Mouse (Mus musculus) fat pad, adult 2 months (tissue): Measurements from ENCODE around the gene Fam163b.

Experiments
- DNase-seq: peaks from one replicate; pipeline ENCODE4 v3.0.0-alpha.2; 2011; ENCODE audit warnings: low read depth, low spot score; ENCODE audit errors: extremely low read depth

The Fam163b gene

DNA sequence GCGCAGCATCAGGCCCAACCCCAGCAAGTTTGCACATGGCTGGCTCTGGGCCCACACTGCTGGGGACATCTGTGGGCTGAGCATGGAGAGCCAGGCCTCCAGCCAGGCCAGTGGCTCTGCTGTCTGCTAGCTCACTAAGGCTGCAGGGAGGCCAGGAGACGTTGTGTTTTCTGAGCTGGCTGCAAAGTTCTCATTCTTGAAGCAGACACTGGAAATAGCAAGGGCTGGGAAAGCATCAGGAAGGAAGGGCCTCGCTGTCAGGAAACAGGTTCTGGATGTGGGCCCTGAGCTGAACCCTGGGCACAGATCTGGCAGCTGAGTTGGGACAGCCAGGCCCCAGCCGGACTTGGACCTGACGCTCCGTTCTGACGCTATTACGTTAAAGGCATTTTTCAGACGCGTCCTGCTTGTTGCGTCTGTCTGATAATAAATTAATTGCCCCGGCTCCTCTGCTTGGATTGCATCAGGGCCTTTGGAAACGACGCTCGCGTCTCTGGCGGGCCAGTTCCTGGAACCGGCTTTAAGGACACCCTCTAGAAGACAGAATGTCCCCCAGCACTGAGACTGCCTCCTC is 54.1 kb downstream of the Fam163b start:
- no peak for DNase-seq

DNA sequence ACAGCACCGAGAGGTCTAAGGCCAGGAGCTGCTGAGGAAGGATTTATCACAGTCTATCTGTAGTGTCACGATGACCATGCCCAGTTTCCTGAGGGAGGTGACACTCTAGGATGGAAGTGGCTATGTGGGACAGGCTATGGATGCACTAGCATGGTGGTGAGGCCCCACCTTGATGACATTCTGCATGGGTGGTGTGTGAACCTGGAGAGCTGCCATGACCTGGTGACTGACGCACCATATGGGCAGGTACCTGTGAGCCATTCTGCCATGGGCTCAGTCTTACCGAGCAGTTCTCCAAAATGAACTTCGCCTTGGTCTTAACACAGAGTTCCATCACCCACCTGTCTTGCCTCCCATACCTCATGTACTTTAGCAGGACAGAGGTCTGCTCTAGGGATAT is 54.7 kb downstream of the Fam163b start:
- no peak for DNase-seq

DNA sequence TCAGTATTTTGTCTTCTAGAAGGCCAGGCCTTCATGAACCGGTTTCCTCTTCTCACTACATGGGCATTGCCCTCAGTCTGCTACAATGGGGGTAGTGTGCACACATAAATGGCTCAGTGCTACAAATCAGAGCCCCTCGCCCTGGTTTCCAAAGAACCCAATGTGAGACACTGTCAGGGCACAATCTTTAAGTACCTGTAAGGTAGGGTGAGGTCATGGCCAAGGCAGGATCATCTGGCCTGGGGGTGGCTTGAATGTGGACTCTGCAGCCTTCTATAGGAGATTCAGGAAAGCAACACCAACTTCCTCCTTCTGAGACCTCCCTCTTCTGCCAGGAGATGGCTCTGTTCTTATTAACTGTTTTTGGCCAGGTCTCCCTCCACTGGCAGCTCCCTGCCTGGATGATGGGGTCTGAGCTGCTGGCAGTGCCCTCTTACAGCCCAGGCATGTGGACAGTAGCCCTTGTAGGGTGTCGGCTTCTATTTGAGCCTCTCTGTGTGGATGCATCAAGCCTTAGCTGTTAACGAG is 55.7 kb downstream of the Fam163b start:
- DNase-seq, result no peak

DNA sequence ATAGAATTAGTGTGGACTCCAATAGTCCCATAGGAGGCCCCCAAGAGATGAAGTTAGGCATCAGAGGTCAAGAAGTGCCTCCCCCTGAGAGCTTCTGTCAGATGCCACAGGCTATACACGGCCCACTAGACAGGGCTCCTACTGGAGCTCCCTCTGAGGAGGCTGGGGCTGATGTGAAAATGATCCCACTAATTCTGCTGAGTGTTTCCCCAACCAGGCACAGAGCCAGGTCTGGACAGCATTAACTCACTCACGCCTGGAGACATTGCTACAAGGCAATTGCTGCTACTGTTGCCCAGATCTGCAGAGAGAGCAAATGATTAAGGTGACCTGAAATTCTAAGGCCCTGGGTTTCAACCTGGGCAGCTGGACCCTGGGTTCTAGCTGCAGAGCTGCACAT is 56.5 kb downstream of the Fam163b start:
- DNase-seq, result no peak

DNA sequence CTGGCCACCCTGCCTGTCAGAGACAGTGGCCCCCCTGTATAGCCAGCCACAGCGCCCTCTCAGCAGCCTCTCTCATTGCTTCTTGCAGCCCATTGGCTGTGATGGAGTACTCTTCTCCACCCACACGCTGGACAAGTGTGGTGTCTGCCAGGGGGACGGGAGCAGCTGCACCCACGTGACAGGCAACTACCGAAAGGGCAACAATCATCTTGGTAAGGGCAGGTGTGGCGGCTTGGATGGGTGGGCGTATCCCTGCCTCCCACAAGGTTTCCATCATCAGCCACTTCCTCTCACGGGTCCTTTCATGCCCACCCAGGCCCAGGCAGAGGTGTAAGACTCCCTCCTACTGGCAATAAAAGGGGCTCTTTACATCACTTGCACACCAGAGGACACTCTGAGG is 57.3 kb downstream of the Fam163b start:
- no peak for DNase-seq

DNA sequence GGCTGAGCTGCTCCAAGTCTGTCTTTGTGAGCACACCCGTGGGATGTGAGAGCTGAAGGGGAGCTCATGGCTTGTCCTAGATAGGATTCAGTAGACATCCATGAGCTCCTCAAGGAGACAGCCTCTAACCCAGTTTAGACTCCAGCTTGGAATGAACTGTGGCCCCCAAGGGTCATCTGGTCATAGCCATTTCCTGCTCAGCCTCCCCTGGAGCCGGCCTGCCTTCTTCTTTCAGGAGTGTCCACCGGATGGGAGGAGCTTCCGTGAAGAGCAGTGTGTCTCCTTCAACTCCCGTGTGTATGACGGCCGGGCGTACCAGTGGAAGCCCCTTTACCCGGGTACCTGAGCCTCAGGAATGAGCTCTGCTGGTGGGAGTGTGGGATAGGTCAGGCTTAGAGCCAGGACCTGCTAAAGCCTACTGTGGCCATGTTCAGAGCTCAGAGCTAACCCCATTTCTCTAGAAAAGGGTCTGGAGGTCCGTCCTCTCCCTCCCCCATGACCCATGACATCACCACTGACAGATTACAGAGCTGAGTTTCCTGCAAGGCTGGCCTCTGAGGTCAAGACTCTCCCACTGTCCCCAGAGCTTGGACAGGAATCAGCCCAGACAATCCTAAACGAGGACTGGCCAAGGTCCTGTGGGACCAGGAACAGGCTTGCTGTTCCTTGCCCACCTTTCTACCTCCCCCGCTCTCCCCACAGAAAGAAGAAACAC is 58.4 kb downstream of the Fam163b start:
- DNase-seq, result no peak

DNA sequence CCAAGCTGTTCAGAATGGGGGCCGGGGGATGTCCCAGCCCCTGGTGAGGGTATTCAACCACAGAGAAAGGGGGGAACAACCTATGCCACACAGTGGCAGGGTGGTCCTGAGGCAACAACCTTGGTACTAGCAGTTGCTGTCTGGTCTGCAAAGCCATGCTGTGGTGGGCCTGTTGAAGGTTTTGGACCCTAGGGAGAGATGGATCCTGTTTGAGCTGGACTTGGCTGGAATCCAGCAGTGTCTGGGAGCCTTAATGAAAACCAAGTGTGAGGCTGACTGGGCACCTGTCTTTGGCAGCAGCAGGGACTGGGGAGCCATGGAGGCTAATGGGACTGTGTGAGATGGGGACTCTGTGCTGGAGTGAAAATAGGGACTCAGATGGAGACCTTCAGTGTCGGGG is 62.6 kb downstream of the Fam163b start:
- no peak for DNase-seq

DNA sequence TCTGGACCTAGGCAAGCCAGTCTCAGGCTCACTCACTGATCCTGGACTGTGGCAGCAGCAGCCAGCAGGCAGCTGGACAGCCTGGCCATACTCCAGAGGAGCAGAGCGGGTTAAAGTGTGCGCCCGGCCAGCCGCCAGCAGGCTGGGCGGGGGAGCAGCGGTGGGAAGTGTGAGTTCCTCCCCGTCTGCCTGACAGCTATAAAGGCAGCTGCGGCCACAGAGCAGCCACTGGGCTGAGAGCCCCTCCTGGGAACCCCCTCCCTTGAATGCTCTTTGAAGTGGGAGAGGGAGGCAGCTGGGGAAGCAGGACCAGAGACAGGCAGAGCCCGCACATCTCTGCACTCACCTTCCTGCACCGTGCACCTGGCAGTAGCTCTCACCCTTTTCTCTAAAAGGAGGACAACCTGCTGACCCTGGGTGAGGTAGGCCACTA is 63.1 kb downstream of the Fam163b start, which contains the start of gene Adamtsl2:
Gene Adamtsl2 (plus strand): TSS at position 228 of the 433 bp plus-strand sequence.
- no peak for DNase-seq

DNA sequence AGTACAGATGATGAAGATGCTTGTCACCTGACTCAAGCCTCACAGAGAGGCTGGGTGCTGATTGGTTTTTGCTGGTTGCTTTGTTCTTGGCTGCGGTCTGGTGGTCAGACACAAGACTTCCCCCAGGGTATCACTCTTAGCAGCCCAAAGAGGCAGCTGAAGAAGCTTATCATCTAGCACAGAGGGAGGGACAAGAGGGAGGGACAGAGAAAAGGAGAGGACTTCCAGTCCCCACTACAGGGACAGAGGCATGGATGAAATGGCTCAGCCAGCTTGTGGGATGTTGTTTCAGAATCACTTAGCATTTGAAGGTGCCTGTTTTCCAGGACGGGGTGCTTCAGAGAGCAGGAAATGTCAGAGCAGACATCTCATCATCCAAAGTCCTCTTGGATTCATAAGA is 64.0 kb downstream of the Fam163b start:
- DNase-seq, result no peak

DNA sequence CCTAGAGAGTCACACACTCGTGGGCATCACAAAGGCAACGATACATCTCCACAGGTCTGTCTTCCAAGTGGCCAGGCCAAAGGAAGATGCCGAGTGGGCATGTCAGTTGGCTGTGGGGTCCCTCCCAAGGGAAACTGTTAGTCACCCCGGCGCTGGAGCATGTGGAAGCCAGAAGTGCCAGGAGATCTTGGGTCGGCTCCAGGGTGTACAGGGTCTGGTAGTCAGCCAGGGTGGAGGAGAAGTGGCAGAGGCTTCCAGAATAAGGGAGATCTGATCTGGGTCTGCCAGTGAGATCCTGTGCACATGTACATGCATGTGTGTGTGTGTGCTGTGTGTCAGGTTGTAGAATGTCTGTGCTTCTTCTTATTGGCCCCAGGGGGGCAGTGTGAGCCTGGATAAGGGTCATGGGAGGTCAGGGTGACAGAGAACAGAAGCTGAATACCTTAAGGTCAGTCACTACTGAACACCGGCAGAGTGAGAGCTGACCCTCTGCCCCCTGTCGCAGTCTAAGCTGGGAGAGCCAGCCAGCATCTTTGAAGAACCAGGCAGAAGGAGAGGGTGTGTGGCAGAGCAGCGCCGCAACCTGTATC is 64.5 kb downstream of the Fam163b start:
- no peak for DNase-seq

DNA sequence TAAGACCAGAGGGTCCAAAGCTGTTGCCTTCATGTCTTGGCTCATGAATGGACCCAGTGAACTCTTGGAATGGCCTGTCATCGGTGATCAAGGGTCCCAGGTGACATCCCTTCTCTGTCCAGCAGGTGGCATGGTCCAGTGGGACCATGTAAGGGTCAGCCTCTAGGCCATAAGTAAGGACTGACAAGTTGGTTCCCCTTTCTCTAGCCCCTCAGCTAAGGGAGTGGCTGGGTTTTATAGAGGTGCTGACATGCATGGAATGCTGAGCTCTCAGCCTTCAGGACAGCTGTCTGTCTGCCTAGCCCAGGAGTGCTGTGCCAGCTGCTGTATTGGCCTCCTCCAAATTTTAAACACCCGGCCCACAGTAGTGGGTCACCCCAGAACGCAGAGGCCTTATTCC is 66.8 kb downstream of the Fam163b start:
- no peak for DNase-seq

DNA sequence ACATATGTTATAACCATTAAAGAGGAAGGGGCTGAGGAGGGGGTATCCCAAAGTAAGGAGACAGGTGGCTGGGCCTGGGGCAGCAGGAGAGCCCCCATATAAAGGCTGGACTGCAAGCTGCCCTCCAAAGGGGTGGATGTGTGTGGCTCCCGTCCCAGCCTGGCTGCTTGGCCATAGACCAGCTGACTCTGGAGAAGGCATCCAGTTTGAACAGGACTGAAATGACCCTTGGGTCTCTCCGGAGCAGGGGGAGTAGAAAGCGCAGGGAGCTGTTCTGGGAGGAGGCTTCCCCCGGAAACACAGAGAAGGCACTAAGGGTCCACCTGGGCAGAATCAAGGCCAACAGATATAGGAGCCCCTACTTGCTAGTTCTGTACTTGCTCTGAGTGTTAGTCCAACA is 67.5 kb downstream of the Fam163b start:
- no peak for DNase-seq

DNA sequence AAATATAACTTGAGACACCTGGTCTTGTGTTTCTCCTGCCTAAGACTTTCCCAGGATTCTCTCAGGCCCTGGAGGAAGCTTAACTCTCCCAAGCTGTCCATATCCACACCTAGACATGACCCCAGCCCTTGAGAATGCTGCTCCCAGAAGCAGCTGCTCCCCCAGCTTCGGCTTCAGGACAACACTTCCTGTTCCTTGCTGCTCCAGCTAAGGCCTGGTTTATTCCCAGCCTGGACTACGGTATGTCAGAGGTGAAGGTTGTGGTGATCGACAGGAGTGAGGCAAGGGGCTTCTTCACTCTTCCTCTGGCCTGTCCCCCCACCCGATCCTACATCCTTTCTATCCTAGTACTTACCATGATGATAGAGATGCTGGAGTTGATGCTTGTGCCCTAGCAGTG is 68.9 kb downstream of the Fam163b start:
- DNase-seq, result no peak

DNA sequence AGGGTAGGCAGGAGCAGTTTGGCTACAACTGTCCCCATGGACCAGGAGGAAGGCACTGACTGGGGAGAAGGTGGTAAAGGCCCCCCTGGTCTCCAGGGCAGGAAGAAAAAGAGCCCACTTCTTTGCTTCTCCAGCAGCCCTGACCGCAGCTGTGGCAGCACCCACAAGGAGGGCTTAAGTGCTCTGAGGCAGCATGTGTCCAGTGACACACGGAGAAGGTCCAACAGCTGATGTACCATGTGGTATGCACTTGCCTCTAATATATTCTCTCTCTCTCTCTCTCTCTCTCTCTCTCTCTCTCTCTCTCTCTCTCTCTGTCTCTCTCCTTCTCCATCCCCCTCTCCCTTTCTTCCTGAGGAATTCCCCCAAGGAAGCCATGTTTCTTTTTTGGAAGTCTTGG is 70.3 kb downstream of the Fam163b start, which contains the start of gene Mymk:
Gene Mymk (minus strand): TSS at position 202 of the 400 bp plus-strand sequence.
- DNase-seq, result no peak

DNA sequence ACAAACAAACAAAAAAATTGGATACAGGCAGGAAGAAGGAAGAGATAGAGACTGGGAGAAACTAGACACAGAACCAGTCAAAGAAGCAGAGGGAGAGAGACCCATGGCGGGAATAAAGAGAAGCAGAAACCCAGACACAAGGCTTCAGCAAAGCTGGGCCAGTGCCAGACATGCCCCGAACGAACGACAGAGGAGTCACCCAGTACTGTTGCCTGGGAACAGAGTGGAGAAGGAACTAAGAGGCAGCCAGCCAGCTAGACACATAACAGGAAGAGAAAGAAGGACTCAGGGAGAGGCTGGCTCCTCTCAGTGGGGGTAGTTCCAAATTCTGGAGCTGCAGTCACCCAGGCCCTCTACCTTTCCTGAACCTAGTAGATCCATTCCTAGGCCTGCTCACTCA is 71.2 kb downstream of the Fam163b start:
- no peak for DNase-seq

DNA sequence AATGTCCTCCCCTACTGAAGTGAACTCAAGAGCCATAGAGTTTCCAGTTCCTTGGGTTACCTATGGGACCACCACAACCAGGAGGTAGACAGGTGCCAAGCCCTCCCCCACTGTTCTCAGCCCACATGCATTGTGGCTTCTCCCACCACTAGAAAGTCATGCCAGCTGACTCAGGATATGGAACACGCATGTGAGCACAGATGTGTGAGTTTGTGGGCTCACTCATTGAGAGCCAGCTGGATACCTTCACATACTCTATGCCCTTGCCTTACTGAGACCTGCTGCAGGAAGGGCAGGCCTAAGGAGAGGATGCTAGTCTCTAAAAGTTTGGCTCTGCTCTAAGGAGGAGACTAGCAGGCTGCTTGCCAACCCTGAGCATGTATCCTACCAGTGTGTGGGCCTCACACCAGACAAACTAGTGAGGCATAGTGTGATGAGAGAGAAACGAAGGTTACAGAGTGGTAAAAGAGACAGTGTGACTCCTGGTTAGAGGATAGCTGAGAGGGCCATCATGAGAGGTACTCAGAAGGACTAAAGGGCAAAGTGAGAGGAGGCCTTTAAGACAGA is 72.0 kb downstream of the Fam163b start:
- DNase-seq, result no peak

DNA sequence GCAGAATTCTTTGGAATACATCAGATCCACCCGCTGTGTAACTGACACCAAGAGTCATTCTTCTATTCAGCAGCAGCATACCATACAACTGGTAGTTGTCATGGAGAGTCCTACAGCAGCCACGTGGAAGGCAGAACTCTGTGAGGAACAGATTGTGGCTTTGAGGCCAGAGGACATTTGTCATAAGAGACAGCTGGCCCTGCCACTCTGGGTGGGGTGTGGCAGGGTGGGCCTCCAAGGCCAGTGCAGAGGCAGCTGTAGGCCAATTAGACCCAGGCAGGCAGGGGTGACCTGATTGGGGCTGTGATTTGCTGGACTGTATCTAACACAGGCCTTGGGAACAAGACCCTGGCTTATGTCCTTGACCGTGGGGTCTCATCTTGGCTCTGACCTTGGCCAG is 72.6 kb downstream of the Fam163b start:
- no peak for DNase-seq

DNA sequence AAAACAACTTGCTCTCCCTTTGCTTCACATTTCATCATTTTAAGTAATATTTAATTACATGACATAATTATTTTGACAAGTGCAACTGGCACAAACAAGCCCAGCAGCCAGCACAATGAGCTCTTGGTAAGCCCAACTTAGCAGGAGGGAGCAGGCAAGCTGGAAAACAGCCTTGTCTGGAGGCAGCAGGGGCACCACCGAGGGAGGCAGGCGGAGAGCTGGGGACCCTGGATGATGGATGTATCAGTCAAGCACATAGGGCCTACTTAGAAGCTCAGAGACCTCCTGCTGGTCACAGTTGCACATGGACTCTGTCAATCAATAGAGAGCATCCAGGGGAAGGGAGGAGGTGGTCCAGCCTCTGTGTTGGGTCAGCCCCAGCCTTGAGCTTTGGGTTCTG is 74.3 kb downstream of the Fam163b start:
- DNase-seq, result no peak

DNA sequence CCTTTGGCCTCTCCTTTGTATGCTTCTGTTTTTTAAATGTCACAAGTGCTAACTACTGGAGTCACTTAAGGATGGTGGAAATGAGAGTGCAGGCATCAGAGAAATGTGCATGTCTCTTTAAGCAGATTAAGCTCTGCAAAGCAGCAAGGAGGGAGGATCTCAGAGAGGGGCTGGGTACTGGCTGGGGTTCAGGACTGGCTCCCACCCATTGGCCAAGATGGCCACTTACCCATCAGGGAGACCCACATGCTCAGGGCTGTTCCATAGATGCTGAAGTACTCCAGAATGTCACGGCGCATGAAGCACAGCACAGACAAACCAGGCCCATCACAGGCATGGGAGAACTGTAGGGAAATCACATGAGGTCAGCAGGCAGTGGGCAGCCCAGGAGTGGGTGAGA is 75.2 kb downstream of the Fam163b start:
- no peak for DNase-seq
